Mouse (Mus musculus) ES-E14 (cell line): Measurements from ENCODE around the gene Pramel1. TPM values are rescaled to one million over a fixed set of nuclear protein-coding genes. Genes with fewer than 3 reads are reported as not detected.
A peak's percentile ranks its signal among the peaks of the same experiment; 100 is the strongest.

Experiments
- DNase-seq: peaks from one replicate; pipeline ENCODE4 v3.0.0-alpha.2; 2013; ENCODE audit warnings: low read depth, low spot score
- H3K27ac ChIP-seq: 2 replicates; pipeline ENCODE4 v1.5.1; 2012; ENCODE audit warnings: low read depth, mild to moderate bottlenecking, low read length, moderate library complexity, mixed read lengths; ENCODE audit not compliant: poor library complexity, insufficient read depth, severe bottlenecking
- H3K36me3 ChIP-seq: 2 replicates; pipeline ENCODE4 v1.6.1; 2012; ENCODE audit warnings: mild to moderate bottlenecking, low read length, moderate library complexity, mixed read lengths; ENCODE audit not compliant: control insufficient read depth, poor library complexity, insufficient read depth, severe bottlenecking
- H3K4me1 ChIP-seq, 2 experiments: fragments of 150-350 bp in 1 of 2; sonication (generic) in 1 of 2; 2 replicates each; pipeline ENCODE4 v1.6.1; 2012; ENCODE audit warnings: low read length in 2 of 2, mild to moderate bottlenecking in 1 of 2, mixed read lengths in 1 of 2; ENCODE audit not compliant: control insufficient read depth in 2 of 2, insufficient read depth in 2 of 2, poor library complexity in 1 of 2
- H3K4me3 ChIP-seq, 2 experiments: fragments of 150-350 bp in 1 of 2; sonication (generic) in 1 of 2; 2 replicates each; pipeline ENCODE4 v1.5.1; 2012; ENCODE audit warnings: low read length in 2 of 2, low read depth in 1 of 2, mild to moderate bottlenecking in 1 of 2, mixed read lengths in 1 of 2; ENCODE audit not compliant: insufficient read depth in 1 of 2, poor library complexity in 1 of 2, severe bottlenecking in 1 of 2
- H3K9ac ChIP-seq: 2 replicates; pipeline ENCODE4 v1.6.1; 2012; ENCODE audit warnings: low read depth, mild to moderate bottlenecking, low read length, mixed read lengths; ENCODE audit not compliant: poor library complexity, insufficient read depth, severe bottlenecking
- H3K9me3 ChIP-seq: fragments of 150-350 bp; sonication (generic); 2 replicates; pipeline ENCODE4 v1.6.1; 2012; ENCODE audit warnings: low read depth, mild to moderate bottlenecking, low read length; ENCODE audit not compliant: control insufficient read depth, insufficient read depth
- CHD2 ChIP-seq: IDR thresholded peaks from 2 replicates; pipeline ENCODE4 v1.6.1; 2014; ENCODE audit warnings: mild to moderate bottlenecking, low read depth, low read length, inconsistent platforms
- HCFC1 ChIP-seq: IDR thresholded peaks from 2 replicates; pipeline ENCODE4 v1.6.1; 2012; ENCODE audit warnings: low read length, inconsistent platforms, borderline replicate concordance; ENCODE audit not compliant: insufficient read depth
- MAFK ChIP-seq: IDR thresholded peaks from 2 replicates; pipeline ENCODE4 v1.6.1; 2014; ENCODE audit warnings: mild to moderate bottlenecking, low read depth, low read length, inconsistent platforms; ENCODE audit not compliant: insufficient read depth
- ZC3H11A ChIP-seq: IDR thresholded peaks from 2 replicates; pipeline ENCODE4 v1.6.1; 2012; ENCODE audit warnings: low read depth, mild to moderate bottlenecking, inconsistent platforms, low read length, borderline replicate concordance
- ZNF384 ChIP-seq: IDR thresholded peaks from 2 replicates; pipeline ENCODE4 v1.6.1; 2012; ENCODE audit warnings: low read depth, low read length, inconsistent platforms
- in situ Hi-C, 2 experiments: fragments of 600-800 bp; cut with MboI; formaldehyde crosslinking; loops; one replicate each; pipeline ENCODE4 v1.15.1; 2025; ENCODE audit warnings: low sequenced_read_pairs in 2 of 2, inconsistent platforms in 1 of 2; ENCODE audit not compliant: unreplicated experiment in 2 of 2
- total RNA-seq: library from RNA; depleted of rRNA; stranded (reverse); fragments of 300-350 nt; gene quantifications from 2 replicates; pipeline ENCODE4 v1.2.3, GENCODE M21; 2012

The Pramel1 gene
- total RNA-seq, 1 experiment: 2.0 TPM

- H3K4me1 ChIP-seq: peaks cover 0 to 4% of the 10 kb centered on the region in 2 experiments; a peak in 1 of 4 replicates
- H3K9ac ChIP-seq: no peak overlapping the region
- H3K36me3 ChIP-seq: no peaks in the 10 kb centered on the region
- H3K4me3 ChIP-seq: no peak overlapping the region
- no peaks in the 10 kb centered on the region for H3K9me3 ChIP-seq
- in situ Hi-C loops: loop anchor here in 1 of 2 experiments (25.0 kb wide), 1 partner anchor 343 kb away; no protein-coding TSS in a partner anchor
- TF ChIP-seq ZNF384 (no peak), CHD2 (no peak), MAFK (no peak), HCFC1 (no peak), ZC3H11A (no peak)
- H3K27ac ChIP-seq: no peak overlapping the region
- DNase-seq: no peak
Measured at GRCm38 (mm10) chr4:143379931-143380715, 14.1 kb upstream of the Pramel1 start.

- peaks cover 0 to 4% of the 10 kb centered on the region in 2 experiments; a peak in 1 of 4 replicates for H3K4me1 ChIP-seq
- no peaks in the 10 kb centered on the region for H3K36me3 ChIP-seq
- H3K4me3 ChIP-seq: no peak overlapping the region
- TF ChIP-seq CHD2: no peak
- TF ChIP-seq ZNF384: peak; percentile 98
- TF ChIP-seq ZC3H11A: 0 out of 2 replicates have a peak, but pooled peaks have one; percentile 17
- no peak overlapping the region for H3K27ac ChIP-seq
- no peak overlapping the region for H3K9ac ChIP-seq
- in situ Hi-C loops: loop anchor here in 1 of 2 experiments (25.0 kb wide), 1 partner anchor 343 kb away; no protein-coding TSS in a partner anchor
- H3K9me3 ChIP-seq: no peaks in the 10 kb centered on the region
- DNase-seq: no peak
Measured at GRCm38 (mm10) chr4:143380716-143381004, 13.6 kb upstream of the Pramel1 start.

- H3K4me3 ChIP-seq: no peak overlapping the region
- peaks cover 0 to 4% of the 10 kb centered on the region in 2 experiments; a peak in 1 of 4 replicates for H3K4me1 ChIP-seq
- no peaks in the 10 kb centered on the region for H3K36me3 ChIP-seq
- no peak for DNase-seq
- TF ChIP-seq HCFC1 (no peak), CHD2 (no peak), MAFK (no peak), ZC3H11A (no peak), ZNF384 (no peak)
- no peaks in the 10 kb centered on the region for H3K9me3 ChIP-seq
- no peak overlapping the region for H3K9ac ChIP-seq
- no peak overlapping the region for H3K27ac ChIP-seq
- in situ Hi-C loops: loop anchor here in 1 of 2 experiments (25.0 kb wide), 1 partner anchor 345 kb away; no protein-coding TSS in a partner anchor
Measured at GRCm38 (mm10) chr4:143382163-143382562, 12.1 kb upstream of the Pramel1 start.

- no peak overlapping the region for H3K27ac ChIP-seq
- H3K9me3 ChIP-seq: no peaks in the 10 kb centered on the region
- no peak overlapping the region for H3K9ac ChIP-seq
- in situ Hi-C loops: loop anchor here in 1 of 2 experiments (25.0 kb wide), 1 partner anchor 346 kb away; no protein-coding TSS in a partner anchor
- no peak overlapping the region for H3K4me3 ChIP-seq
- no peak for DNase-seq
- TF ChIP-seq HCFC1 (no peak), MAFK (no peak), ZNF384 (no peak), CHD2 (no peak), ZC3H11A (no peak)
- H3K4me1 ChIP-seq: peaks cover 0 to 4% of the 10 kb centered on the region in 2 experiments; a peak in 1 of 4 replicates
- H3K36me3 ChIP-seq: no peaks in the 10 kb centered on the region
Measured at GRCm38 (mm10) chr4:143383646-143384045, 10.6 kb upstream of the Pramel1 start.
